Mouse (Mus musculus) WW6 (cell line): ENCODE data around the gene Prkx.
A peak's percentile ranks its signal among the peaks of the same experiment; 100 is the strongest.

Experiments used
- DNase-seq: peaks from one replicate; pipeline ENCODE4 v3.0.0-alpha.2; 2013; ENCODE audit warnings: low read depth, low spot score

Gene Prkx

GRCm38 (mm10) chrX:77796238-77796835 is at the start of gene Prkx:
Gene Prkx, minus strand, starts transcription at chrX:77796278.
- peak; percentile 31 for DNase-seq

- DNase-seq: no peak
These were observed 16.0 kb upstream of the Prkx start for GRCm38 (mm10) chrX:77812031-77812430.

- peak; percentile 18 for DNase-seq
These were observed 14.6 kb upstream of the Prkx start for GRCm38 (mm10) chrX:77810608-77811206.

GRCm38 (mm10) chrX:77808602-77809001 is 12.5 kb upstream of the Prkx start:
- no peak for DNase-seq

DNA sequence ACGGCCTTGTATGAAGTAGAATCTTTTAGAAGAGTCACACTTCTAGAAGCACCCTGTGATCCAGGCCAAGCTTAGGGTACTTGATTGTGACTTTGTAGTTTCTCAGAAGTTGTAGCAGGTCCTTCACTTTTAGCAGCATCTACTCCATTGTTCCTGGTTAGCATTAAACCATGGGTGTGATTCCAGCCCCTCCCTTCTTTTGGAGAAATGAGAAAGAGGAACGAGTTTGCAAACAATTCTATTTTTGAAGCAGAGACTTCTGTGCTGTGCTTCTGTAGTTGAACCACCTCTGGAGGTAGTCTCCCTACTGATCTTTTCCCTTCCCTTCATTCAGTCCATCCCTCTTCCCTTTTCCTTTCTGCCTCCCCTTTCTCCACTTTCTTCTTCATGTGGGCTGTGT is 6.2 kb upstream of the Prkx start:
- no peak for DNase-seq

- DNase-seq: no peak
These were observed 5.5 kb upstream of the Prkx start for GRCm38 (mm10) chrX:77801543-77801942.

GRCm38 (mm10) chrX:77799554-77799953 is 3.5 kb upstream of the Prkx start:
- DNase-seq: no peak

DNA sequence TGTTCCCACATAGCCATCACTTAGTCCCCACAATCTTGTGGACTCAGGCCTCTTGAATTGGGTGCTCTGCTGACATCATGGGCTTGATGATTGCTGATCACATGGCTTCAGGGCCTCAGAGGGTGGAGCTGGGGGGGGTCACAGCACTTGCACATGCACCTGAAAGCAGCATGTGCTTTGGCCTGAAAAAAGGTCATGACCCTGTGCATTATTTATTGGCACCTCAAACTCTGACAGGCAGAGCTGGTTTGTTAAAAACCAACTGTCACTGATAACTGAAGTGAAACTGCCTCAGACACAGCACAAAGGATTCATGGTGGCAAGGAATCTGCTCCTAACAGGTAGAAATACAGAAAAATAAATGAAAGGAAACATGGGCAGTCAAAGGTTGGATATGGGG is 1.7 kb upstream of the Prkx start:
- no peak for DNase-seq

DNA sequence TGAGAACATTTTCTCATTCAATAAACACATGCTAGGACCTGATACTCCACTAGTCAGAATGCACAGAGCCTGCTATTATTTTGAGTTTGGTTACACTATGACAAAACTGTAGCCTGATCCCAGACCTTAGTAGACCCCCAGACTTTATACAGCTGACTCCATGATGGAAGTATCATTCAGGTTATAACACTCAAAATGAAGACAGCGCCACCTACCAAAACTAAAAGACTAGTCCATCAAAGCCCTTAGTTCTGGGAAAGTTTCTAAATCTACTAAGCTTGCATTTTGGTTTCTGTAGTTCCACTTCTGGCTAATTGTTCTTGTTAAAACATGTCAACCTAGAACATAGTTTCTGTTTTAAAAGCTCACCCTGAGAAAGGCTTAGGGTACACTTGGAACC is 838 bp upstream of the Prkx start:
- no peak for DNase-seq

GRCm38 (mm10) chrX:77795858-77796174 is 262 bp downstream of the Prkx start:
- DNase-seq: peak; percentile 70

DNA sequence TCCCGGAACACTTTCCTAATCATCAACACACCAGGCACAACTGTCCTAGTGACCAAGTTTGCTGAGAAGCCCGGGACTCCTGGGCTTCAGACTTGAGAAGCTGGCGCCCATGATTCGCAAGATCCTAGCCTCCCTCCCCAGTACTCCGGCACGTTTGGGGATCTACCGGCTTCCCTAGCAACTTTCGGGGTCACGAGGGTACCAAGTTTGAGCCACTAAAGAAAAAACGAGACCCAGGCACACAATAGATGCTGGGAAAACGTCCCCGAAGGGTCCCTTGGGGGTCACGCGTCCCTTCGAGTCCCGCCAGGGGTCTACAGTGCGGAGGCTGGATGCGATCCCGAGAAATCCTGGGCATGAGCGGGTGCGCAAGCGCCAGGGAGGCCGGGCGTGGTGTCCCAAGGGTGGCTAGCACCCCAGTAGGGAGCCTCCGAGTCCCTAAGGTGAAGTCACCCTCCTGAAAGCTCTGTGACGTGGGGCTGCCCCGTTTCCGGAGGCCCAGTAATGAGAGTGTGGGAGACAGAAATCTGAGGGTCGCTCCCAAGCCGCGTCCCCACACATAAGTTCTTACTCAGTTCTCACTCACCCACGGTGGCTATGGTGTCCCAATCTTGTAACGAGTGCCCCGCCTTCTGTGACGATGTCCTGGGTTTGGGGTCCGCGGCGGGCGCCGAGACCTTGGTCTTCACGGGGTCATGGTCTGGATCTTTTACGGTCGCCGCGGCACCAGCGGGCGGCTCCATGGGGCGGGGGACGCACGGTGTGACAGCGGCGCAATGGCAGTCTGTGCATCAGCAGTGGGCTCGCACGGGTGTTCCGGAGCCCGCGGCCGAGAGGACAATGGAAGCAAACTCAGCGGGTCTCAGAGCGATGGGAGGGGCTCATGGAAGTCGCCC is 868 bp downstream of the Prkx start:
- DNase-seq: no peak

- no peak for DNase-seq
These were observed 7.4 kb downstream of the Prkx start for GRCm38 (mm10) chrX:77788675-77789074.

- DNase-seq: no peak
These were observed 9.7 kb downstream of the Prkx start for GRCm38 (mm10) chrX:77786354-77786753.

DNA sequence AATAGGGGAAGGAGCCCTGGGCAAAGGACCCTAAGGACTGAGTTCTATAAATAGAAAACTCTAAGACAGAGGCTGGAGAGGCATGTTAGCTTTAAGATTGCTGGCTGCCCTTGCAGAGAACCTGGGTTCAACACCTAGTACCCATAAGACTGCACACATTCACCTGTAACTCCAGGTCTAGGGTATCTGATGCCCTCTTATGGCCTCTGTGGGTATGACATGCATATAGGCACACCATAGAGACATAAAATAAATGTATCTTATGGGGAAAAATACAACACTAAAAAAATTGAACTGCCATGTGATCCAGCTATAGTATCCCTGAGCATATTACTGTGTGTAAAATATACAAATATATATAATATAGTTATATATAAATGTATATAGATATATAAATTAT is 18.3 kb downstream of the Prkx start:
- DNase-seq: no peak

GRCm38 (mm10) chrX:77765153-77765552 is 30.9 kb downstream of the Prkx start:
- no peak for DNase-seq

DNA sequence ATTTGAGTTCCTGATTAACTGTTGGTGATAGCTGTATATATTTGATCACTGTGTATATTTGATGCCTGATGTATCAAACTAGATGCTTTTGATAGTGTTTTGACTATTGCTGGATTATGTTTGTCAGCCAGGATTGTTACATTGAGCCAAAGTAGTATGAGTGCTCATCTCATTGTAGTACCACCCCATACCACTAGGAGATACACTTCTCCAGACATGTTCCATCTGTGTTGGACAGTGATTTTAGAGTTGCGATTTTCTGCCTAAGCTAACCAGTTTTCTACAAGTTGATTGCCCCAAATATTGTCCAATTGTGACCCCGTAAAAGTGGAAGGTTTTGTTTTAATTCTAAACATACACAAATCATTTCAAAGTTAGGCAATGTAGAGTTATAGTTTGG is 51.8 kb downstream of the Prkx start:
- DNase-seq: no peak

GRCm38 (mm10) chrX:77741383-77741782 is 54.7 kb downstream of the Prkx start:
- DNase-seq: no peak

- no peak for DNase-seq
These were observed 62.0 kb downstream of the Prkx start for GRCm38 (mm10) chrX:77733930-77734536.

DNA sequence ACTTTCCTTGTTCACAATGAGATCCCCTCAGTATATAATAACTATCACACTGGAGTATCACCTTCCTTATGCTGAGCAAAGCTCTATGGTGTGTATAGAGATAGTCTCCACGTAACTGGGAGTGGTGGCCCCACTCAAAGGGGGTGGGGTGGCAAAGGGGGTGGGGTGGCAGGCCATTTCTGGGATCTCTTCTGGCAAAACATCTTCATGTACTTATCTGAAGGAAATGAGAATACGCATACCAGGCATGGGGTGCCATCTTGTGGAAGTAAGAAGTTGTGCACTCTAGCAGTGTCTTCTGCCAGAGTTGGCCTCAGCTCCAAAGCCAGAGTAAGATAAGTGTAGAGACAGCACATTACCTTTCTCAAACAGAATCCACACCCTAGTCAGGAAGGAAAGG is 75.8 kb downstream of the Prkx start:
- no peak for DNase-seq
